Mouse (Mus musculus) adrenal gland, postnatal 4 days (tissue): ENCODE data around the gene Ccn2. TPM values are rescaled to one million over a fixed set of nuclear protein-coding genes. Genes with fewer than 3 reads are reported as not detected.
"Not testable (repeated sequence)": the region's sequence is repeated elsewhere in the genome, so short reads cannot be mapped to it uniquely, and the experiment has no call there.

Experiments
- DNase-seq, 2 experiments: peaks; one replicate each; pipeline ENCODE4 v3.0.0; 2021 to 2022; ENCODE audit warnings: low spot score in 2 of 2, mixed read lengths in 2 of 2
- total RNA-seq, 2 experiments: library from RNA; stranded (reverse); gene quantifications; 2 replicates each; pipeline ENCODE4 v1.2.3; 2021

Ccn2 gene
- total RNA-seq, 2 experiments from 2014 or later: 20.8 to 24.8 TPM

DNA sequence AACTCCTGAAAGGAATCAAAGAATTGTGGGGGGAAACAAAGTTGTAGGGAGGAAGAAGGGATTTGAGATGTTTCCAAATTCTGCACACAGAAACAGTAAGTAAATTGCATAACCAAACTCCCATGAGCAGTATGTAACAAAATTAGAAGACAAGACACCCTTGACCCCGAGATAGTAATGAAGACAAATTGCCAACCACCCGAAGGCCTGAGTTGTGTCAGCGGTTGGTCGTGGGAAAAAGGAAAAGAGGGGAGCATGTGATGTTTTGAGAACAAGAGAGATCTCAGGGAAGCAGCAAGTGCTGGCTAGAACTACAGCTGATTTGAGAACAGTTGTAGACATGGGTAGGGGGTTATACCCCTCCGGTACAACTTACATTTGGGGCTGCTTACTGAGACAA is 4.6 kb downstream of the Ccn2 start:
- no peak for DNase-seq

DNA sequence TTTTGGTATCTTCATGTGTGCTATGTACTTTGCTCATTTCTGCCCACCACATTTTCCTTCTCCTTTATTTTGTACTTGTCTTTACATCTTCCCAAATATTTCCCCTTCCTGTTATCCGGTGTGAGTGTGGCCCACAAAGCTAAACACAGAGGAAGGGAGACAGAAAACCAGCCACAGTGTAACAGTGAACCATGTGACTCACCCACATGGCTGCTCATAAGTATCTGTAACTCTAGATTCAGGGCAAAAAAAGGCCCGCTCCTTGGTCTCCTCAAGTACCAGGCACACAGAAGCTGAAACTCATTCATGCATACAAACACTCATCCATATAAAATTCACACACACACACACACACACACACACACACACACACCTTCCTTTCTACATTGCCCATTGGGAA is 7.8 kb downstream of the Ccn2 start:
- DNase-seq: no peak

DNA sequence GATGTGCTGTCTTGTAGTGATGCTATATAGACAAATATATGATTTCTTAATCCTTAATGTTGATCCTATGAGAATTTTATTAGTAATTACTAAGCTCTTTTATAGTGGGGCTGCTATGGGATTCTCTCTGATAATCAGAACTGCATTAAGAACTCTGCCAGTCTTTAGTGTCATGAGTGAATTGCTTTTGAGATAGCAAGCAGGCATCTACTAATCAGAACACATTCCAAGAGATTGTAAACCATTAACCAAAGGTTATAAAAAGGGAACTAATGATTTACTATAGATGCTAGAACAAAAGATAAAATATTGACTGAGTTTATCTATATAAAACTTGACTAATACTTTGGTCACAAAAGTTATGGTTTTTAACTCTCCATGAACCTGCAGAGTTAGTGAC is 8.5 kb downstream of the Ccn2 start:
- no peak for DNase-seq

DNA sequence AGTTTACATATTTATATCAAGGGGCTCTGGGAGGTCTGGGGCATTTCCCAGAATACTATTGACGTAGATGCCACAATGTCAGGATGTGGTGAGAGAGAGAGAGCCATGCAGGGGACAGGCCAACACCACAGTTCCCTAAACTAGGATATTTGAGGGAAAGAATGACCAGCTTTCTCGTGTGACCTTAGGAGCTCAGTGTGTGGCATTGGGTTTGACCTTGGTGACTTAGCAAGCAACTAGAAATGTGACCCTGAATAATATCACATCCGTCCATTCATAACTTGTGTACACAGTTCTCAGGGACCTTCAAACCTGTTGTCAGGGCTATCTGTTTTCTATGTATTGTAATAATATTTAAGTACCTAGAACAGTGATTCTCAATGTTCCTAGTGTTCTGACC is 13.9 kb downstream of the Ccn2 start:
- no peak for DNase-seq

DNA sequence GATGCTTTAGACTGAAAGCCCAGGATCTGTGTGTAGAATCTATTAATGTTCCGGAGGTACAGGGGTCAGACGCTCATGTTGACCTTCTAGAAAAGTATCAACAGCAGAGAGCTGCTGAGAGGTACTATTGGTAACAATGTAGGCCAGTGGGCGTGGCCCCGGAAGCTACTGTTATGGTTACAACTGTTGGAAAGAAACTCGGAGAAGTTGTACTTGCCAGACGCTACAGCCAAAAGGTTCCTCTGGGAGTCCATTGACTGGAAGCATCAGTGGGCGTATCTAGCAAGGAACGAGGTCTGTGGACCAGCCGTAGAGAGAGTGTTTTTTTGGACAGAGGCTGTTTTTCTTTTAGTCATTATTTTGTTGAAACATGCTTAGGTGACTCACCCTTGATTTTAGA is 14.5 kb downstream of the Ccn2 start:
- no peak for DNase-seq

DNA sequence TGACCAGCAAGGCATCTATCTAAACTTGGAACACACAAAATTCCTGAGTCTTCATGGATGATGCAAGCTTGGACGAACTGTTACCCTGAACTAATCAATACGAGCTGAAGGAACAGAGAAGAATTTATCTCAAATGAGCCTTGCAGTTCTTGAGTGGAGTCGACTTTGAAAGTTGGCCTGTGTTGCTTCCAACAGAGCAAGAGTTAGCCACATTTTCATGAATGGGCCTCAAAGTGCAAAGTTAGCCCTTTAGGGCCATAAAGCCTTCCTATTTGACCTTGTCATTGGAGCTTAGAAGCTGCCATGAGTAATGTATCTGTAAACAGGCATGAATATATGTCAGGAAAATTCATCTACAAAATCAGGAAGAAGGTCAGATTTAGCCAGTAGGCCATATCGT is 19.5 kb downstream of the Ccn2 start:
- DNase-seq: no peak

DNA sequence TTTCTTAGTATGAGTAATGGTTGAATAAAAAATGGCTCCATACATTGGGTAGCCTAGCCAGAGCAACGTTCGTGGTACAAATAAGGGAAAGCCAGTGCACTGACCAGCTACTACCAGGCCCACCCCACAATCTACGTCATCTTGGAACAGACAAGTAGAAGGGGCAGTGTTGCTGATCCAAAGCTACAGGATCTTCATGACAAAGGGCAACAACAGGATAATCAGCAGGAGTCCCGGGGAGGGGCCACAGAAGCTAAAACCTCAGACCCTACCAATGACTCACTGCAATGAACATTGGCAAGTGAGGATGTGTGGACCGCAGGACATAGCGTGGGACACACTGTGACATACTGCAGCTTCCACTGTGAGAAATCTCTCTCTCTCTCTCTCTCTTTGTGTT is 20.6 kb downstream of the Ccn2 start:
- DNase-seq: no peak

DNA sequence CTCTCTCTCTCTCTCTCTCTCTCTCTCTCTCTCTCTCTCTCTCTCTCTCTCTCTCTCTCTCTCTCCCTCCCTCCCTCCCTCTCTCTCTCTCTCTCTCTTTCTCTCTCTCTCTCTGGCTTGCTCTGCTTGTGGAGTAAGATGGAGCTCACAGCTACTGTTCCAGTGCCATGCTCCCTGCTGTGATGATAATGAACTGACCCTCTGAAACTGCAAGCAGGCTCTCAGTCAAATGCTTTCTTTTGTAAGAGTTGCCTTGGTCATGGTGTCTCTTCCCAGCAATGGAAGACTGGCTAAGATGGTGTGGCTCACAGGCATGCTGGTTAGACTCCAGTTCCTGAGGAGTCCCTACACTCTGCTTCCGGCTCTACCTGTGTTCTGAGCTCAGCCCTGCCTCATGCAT is 21.3 kb downstream of the Ccn2 start:
- DNase-seq: not testable (repeated sequence)

DNA sequence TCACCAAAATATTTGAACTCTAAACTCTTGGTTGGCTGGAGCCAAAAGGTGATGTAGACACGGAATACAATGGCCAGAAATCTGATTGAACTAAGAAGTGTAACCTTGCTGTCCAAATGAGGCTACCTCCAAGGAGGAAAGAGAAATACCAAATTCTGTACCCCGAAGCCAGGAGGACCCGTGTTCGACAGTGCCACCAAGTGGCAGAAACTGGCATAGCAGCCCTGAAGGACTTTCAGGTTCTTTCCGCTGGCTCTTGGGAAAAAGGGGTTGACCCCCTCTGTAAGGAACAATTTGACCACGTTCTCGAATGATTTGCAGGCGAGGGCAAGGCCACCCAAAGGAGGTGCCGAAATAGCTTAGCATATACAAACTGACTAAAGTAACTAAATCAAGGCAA is 26.3 kb downstream of the Ccn2 start:
- no peak for DNase-seq

DNA sequence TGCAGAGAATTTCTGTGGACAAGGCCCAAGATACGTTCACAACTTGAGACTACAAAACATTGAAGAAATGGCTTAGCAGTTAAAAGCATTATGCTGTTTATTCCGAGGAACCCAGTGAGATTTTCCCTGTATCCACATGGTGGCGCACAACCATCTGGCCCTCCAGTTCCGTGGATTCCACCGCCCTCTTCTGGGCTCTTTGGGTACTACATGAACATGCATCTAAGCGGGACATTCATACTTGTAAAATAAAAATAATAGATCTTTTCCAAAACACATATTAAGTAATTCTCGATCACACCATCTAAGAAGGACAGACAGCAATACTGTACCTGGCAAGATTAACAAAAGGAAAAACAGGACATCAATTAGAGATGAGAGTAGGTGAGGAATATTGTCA is 27.3 kb downstream of the Ccn2 start:
- peak; percentile 57 to 75 for DNase-seq

DNA sequence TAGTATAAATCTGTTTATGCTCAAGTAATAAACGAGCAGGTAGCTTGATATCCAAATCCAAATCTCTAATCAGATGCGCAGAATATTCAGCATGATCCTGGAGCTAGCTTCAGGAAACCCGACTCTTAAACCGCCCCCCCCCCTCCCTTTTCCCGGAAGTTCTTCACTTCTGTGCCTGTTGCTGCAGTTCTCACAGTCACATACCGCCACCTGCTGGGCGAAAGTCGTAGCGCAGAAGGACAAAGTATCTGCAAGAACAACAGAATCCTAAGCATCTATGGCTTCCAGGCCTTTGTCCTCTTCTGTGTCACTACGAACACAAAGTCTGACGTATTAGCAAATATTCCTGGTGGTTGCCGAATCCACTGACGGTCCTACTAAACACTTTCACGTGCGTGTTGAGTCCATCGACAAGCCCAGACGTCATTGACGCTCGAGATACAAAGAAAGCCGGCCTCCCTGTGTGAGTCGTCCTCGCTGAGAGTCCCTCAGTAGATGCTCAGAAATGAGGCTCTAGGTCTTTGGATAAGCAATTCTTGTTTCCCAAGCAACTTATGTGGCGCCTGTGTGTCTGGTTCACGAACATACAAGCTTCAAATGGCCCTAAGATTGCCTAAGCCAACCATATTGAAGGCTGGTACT is 29.9 kb downstream of the Ccn2 start:
- DNase-seq: peak; percentile 60 to 67

DNA sequence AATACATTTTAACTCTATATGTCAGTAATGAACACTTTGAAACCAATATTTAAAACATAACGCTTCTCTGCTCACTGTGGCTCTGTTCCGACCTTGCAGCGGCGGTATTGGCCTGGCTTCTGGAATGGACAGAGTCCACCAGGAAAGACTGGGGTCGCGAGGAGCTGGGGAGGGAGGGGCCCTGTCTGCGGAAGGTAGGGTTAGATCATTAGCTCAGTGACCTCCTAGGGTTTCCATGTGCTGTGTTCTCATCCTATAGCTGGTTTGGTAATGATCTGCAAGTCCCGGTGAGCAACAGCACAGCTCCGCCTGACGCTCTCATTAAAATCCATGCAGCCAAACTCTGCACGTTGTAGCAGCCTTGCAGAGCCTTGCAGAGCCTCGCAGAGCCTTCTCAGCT is 32.0 kb downstream of the Ccn2 start:
- no peak for DNase-seq

DNA sequence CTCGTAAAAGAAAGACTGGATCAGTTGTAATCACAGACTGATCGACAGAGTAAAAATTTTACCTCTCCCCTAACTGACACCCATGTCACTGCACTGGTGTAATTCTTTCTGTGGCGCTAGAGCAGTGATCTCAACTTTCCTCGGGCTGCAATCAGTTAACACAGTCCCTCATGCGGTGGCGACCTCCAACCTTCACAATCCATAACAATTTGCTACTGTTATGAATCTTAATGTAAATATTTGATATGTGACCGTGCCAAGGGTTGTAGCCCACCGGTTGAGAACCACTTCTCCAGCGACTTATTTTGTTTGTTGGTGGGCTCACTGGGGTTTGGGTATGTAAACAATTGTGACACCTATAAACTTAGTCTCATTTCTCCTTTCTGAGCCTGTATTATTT is 33.2 kb downstream of the Ccn2 start:
- no peak for DNase-seq

DNA sequence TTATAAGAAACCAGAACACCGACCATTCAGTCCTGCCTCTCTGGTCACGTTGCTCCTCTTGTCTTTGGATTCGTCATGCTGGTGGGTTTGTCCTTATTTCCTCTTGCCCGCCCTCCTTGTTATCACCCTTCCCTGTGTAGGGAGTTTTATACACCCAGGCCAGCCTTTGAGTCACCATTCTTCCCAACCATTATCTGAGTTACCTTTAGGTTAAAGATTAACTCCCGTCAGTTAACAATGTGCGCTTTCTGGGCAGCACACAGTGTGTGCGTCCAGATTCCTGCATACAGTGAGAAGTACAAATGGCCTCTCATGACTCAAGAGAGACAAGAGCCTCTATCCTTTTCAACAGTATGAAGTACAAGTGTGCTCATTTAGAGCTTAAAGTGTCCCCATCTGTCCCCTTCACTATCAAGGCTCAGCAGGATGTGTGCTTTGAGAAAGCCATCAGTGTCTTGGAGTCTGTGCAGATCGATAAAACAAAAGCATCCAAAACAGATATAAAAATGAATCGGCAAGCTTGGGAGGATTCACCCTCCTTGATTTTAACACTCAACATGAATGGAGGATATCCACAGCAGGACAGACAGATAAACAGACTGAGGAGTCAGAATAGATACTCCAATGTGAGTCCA is 34.0 kb downstream of the Ccn2 start:
- no peak for DNase-seq

DNA sequence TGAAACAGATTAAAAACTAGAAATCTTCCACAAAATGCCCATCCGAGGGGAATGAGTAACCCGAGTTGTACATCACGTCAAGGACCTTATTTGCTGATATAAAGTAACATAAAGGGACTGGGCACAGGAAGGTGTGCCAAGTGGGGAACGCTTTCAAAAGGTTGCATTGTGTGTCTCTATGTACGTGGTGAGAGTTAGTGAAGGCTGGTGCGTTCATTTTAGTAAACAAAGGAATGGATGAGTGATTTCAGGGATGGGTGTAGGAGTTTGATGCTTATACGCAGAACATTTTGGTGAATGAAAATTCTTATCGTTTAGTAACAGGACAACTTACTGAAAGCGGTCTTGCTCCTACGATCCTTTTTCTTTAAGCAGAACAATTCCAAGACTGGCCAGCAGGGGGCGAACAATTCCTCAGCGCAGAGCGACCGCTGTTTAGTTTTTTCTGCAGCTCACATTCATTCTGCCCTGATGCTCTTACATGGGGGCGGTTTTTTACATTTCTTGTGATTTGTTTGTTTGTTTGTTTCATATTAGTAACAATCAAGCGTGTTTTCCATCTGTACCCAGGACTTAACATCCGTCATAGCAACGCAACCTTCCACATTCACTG is 35.3 kb downstream of the Ccn2 start:
- peak in 1 of 2 experiments; percentile 33 for DNase-seq

DNA sequence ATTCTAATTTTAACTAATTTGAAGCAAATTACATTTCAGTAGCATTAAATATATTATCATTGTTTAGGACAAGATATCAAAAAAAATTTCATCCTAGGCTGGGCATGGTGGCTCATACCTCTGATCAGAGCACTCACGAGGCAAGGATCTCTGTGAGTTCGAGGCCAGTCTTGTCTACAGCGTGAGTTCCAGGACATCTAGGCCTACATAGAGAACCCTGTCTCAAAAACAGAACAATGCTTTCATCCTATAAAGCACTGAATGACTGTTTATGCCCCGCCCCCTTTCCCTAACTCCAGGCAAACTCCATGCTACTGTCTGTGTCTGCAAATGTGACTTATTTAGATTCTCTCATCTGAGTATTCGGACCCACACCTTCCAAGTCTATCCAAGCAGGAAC is 35.9 kb downstream of the Ccn2 start:
- DNase-seq: no peak

DNA sequence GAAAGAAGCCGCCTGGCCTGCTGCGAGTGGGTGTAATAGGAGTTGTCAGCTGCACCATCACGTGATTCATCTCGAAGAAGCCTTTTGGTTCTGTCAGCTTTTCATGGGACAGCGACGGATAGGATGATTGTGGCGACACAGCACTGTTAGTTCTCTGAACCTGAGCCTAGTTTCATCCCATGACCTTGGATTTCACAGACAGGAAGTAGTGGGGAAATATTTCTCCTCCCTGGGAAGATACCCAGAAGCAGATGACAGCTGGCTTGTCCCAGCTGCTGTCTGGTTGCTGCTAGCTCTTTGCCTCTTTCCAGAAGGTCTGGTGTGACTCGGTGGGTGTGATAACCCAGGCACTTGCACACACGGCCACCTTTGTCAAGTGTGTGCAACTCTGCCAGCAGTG is 39.0 kb downstream of the Ccn2 start:
- no peak for DNase-seq

DNA sequence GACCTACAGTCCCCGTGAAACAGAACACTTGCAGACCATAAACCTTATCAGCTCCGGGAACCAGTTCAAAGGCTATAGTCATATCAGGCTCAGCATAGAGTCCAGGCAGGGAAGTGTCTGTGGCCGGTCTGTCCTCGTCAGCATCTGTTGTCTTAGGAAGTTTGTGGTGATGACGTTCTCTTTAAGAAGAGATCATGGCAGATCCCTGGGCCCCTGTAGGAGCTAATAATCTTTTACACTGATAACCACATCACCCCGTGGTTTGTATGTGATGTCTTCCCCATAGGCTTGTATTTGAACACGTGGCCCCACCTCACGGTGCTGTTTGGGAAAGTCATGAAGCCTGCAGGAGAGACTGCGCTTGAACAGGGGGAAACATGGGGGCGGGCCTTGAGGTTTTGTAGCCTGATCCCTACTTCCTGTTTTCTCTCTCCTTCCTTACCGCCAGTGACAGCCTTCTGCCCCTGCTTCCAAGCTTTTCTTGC is 40.1 kb downstream of the Ccn2 start:
- DNase-seq: no peak

DNA sequence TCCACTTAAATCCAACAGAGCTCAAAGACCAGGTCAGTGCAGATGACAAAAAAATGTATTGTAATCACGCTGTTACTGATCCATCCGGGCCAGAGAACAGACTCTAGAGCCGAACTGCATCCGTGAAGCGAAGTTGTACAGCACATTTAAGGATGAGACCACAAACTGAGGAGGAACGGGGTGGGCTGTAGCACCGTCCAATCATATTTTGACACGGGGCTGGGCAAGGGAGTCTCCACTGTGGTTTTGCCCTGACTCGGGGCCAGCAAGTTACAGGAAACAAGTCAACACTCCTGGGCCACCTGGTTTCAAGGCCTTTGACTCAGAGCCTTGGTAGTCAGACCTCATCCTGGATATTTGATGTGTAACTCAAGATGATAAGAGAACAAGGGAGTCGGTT is 40.6 kb downstream of the Ccn2 start:
- DNase-seq: no peak

DNA sequence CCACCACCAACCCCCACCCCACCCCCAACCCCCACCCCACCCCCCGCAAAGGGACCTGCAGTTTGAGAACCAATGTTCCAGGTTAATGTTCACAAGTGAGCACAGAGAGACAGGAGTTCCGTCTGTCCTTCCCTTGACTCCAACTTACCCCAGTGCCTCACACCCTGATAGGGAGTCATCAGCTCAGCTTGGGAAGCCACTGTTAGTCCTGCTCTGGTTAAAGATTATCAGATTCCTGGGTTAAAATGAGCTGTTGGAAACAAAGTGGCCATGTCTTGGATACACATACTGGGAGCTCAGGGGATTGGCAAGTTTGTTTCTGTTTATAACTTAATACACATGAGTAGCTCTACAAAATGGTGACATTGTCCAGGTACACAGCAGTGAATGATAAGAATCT is 41.7 kb downstream of the Ccn2 start:
- no peak for DNase-seq

DNA sequence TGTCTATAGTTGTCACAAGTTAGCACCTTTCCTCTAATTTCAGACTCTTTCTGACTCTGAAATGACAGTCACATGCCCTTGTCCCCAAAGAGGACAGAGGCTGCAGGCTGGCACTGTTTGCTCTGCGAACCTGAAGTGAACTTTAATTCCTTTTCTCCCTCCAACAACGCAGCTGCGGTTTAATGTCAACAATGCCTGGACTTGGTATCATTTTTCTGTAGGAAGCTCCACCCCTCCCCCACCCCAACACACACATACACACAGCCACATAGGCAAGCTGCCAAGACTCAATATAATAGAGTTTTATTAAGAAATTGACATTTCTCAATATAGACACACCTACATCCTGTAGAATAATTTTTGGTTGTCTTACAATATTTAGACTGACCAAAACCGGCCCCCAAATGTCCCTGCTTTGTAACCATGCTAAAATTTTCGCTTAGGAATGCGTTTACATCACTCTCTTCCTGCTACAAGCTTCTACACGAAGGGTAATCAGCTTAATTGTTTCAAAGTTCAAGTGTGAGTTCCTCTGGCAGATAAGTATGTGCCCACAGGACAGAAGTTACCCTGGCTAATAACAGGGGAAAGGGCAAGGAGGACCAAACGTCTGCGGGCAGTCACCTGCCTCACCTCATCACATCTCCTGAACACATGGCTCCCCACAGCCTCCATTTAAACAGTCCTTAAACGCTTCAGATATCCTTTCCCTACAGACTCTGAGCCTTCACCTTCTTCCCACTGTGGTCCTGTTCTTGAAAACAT is 43.2 kb downstream of the Ccn2 start:
- DNase-seq: no peak

DNA sequence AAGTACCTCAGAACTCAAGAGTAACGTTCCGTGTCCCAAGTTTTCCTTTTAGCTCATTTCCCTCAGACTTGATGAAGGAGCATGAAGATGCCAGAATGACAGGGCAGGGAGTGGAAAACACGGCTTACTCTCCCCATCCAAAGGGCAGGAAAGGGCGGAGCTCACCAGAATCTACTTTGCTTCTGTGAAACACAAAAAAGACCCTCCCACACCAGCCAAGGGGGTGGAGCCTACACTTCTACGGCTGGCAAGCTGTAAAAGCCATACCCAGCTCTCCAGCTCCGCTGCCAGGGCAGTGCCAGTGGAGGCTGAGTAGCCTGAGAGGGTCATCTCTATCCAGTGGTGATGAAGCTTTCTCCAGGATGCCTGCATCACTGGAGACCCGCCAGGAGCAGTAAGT is 44.4 kb downstream of the Ccn2 start:
- no peak for DNase-seq
